Mouse (Mus musculus): ENCODE data around the gene Pdxp.

DNA sequence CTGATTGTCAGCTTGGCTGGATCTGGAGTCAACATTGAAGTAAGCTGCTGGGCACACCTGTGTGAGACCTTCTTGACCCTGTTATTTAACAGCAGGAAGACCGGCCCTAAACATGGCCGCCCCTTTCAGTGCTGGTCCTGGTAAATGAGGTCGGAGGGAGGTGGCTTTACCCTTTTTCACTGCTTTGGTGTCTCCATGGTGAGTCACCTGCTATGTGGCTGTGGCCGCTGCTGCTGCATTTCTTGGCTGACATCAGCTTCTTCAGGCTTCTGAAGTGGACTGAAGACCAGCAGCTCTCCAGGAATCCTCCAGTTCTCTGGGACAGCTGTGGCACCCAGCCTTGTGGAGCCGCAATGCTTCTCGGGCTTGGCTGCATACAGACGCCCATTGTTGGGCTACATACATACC is 44.9 kb upstream of the Pdxp start:
- no peak for TF ChIP-seq POLR2A (IDR thresholded peaks at IDR 0.05; ENCODE audit: borderline replicate concordance, extremely low read depth, insufficient read depth, insufficient read length, poor library complexity, severe bottlenecking)
- TF ChIP-seq CTCF (IDR thresholded peaks at IDR 0.05; ENCODE audit: borderline replicate concordance, extremely low read depth, insufficient read depth, insufficient read length) = no peak
